Mouse (Mus musculus) ovary, adult 18-20 months (tissue): ENCODE measurements around the gene Klf5.
A peak's percentile ranks its signal among the peaks of the same experiment; 100 is the strongest.

ENCODE experiments used
- DNase-seq: peaks from one replicate; pipeline ENCODE4 v3.0.0; 2022; ENCODE audit warnings: low spot score, mixed read lengths

Klf5 gene

DNA sequence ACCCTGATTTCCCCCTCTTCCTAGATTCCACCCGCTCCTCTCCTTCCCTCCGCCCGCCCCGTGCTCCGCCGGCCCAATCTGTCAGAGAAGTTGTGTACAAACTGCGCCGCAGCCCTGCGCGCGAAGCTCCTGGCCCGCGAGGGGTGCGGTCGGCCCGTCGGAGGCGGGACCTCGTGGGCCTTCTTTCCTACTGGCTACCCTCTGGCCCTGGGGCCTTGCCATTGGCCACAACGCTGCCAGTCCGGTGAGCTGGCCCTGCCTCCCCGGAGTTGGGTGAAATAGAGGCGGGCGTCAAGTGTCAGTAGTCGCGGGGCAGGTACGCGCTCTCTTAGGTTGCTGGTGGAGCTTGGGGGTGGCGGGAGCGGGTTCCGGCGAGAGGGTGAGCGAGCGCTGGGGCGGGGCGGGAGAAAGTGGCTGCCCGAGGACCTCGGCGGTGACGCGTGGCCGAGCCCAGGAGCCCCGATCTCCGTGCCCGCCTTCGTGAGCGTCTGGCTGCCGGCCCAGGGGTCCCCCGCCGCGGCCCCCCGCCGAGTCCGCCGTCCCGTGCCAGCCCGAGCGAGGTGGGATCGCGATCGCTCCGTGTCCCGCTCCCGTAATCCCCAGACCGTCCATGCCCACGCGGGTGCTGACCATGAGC is at the start of gene Klf5:
Gene Klf5, plus strand, starts transcription at position 307 of the 637 bp plus-strand sequence.
- DNase-seq: peak; percentile 93

DNA sequence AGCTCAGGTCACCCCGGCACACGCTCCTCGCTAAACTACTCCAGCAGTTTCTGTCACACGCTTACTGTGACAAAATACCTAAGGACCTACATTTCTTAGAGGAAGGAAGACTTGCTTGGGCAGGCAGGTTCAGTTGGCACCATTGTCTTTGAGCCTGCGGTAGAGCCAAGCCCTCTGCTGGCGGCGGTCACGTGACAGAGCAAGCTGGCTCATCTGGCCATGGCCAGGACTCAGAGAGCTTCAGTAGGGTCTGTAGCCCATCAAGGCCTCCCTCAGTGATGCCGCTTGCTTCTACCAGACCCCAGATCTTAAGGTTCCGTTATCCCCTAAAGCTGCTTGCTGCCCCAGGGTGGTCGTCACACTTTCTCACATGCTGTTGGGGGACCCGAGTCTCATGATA is 36.5 kb upstream of the Klf5 start:
- no peak for DNase-seq

DNA sequence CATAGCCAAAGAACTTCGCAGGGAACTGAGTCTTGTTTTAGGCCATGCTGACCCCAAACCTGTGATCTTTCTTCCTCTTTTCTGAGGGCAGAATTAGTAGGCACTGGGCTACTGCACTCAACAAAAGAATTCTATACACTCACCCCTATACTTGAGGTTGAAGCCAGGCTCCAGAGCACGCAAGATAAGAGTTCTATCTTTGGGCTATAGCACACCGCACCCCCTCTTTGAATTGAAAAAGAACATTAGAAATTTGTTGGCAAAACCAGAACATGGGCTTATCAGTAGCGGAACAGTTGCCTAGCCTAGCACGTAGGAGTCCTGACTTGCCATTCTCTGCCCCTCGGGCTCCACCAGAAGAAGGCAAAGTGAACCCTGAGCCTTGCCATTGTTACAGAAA is 34.7 kb upstream of the Klf5 start:
- no peak for DNase-seq

DNA sequence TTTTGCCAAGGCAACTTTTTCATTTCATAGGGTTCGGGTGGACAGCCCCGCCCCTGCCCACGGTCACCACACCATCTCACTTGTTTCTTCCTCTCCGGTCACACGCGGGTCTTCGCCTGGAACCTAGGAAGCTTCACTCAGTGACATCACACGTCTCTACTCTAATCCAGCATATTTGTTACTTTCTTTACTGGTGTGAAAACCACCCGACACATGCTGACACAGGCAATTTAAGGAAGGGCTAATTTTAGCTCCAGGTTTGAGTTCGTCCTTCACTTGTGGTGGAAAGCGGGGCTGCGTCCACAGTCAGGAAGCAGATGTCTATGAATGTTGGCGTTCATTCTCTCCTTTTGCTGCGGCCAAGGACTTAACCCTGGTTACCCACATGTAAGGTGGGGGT is 32.7 kb upstream of the Klf5 start:
- no peak for DNase-seq

DNA sequence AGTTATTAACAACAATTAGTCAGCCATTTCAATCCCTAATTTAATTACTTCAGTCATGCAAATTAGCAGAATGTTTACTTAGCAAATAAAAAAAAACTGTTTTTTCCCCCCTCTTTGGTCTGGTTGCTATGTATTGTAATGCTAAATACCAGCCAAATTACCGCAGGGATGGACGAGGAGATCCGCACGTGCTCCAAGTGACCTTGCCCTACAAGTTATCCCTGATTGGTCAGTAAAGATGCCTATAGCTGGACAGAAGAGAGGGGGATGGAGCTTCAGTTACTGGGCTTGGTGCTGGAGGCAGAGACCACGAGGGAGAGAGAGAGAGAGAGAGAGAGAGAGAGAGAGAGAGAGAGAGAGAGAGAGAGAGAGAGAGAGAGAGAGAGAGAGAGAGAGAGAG is 31.7 kb upstream of the Klf5 start:
- DNase-seq: no peak

DNA sequence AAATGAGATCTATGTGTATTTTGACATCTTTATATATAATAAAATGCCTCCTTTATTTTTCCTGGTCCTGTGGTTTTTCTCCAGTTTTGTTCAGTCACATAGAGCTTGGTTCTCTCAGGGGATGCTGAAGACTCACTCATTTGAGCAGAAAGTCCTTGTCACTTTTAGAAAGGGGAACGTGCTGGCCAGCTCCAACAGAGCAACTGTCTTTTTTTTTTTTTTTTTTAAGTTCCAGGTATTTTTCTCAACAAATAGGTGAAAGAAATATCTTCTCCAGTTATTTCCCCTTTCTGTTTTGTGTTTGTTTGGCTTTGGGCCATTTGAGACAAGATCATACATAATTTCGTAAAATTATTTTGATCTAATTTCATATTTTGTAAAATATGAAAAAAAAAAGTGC is 24.4 kb upstream of the Klf5 start:
- DNase-seq: no peak

DNA sequence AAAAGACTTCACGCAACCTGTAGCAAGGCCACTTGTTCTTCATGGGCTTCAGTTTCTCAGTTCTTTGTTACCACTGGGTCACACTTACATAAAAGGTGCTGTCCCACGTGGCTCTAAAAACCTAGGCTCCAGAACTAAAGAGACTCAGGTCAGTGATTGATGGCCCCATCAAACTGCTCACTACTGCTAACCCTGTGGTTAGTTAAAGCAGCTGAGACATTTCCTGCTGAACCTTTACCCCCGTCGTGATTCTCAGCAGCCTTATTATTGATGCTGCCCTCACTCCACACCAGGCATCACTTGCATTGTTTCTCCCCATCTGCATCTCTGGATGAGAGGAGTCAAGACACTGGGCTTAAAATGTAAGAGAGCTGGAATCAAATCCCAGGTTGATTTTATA is 22.7 kb upstream of the Klf5 start:
- DNase-seq: no peak

DNA sequence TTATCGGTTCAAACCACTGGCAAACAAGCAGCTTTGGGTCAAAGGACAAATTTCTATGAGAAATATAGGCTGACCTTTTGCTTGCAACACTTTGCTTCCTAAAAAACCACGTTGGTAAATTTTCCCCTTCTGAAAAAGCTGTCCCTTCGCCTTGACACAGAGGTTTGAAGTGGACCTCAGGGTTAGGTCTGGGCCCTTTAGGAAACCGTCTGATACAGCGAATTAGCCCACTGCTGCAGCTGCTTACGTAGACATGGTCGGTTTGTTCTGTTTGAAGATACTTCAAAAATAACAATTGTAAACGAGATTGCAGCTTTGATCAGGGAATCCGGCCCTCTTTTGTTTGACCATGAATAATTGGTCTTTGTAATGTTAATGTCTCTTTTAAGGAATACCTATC is 20.2 kb upstream of the Klf5 start:
- no peak for DNase-seq

DNA sequence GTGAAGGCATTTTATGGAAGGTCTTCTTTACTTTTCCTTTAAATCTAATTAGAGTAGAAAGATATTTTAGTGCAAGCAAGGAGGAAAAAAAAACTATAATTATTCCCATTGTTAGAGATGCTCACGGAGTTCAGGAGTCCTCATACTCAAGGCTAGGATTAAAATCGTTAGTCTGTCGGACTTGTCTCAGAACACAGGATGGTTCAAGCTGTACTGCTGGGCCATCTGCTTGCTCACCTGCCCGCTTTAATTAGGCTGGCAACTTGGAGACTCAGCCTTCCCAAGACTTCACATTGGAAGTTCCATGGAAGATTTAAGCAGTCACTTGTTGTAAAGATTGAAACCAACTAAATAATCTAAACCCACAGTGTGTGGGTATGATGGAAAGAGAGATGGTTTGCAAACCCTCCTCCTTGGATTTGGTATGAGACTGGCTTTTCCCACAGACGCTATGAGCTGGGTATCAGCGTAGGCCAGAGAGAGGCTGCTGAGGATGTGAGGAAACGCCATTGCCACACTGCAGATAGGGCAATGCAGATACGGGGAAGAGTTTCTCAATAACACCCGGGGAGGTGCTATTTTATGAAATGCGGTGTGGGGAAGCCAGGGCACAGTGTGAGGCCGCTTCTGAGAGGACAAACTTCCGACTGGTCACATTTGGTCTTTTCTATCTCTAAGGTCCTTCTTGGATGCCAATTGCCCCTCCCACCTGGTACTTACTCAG is 19.6 kb upstream of the Klf5 start:
- DNase-seq: no peak

DNA sequence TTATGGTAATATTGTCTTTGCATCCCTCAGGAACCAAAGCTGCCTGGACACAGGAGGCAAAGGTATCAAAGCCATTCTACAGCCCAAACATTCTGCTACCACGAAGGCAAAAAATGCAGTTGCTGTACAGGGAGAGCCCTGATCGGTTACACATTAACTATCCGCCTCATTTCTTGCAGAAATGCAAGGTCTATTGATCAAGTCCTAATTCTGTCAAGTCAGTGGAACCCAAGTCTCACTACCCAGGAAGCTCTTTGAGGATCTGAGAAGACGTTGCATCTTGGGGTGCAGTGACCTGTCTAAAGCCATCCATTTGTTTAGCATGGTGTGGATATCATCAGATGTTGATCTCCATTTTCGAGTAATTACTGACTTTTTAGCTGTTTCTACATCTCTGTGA is 18.1 kb upstream of the Klf5 start:
- no peak for DNase-seq

DNA sequence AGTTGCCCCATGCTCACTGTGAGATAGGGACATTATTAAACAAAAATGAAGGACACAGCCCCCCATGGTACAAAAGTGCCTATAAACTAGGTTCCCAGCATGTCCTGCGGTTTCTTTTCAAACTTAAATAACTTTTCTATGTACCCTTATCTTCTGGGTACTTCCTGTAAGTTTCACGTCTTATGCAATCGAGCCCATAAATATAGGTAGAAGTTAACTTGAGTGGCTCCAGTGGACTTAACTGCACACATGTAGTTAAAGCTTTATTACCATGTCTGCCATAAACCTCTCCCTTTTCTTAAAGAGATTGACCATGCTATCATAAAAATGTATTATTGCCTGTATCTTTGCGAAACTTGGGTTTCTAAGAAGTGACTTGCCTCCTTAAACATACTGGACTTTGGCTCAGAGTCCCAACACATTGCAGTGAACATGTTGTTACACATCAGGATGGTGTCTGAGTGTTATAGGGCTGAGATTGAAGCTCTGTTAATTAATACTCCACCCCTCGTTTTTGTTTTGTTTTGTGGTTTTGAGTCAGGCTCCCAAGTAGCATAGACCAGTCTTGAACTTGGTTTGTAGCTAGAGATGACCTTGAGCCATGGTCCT is 17.6 kb upstream of the Klf5 start:
- no peak for DNase-seq

DNA sequence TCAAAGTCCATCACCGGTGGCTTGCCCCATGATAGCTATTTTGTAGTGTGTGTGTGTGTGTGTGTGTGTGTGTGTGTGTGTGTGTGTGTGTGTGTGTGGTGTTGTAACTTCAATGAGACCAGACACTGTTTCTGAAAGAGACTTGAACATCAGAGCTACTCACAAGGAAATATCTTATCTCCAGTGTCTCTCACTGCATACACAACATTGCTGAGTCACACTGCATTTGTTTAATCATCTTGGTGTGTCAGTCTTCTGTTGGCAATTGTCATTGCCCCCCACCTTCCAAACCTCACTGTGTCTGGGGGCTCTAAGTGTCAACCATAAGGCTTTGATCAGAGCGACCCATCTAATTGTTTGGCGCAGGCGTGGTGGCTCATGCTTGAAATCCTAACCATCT is 13.0 kb upstream of the Klf5 start:
- DNase-seq: no peak

DNA sequence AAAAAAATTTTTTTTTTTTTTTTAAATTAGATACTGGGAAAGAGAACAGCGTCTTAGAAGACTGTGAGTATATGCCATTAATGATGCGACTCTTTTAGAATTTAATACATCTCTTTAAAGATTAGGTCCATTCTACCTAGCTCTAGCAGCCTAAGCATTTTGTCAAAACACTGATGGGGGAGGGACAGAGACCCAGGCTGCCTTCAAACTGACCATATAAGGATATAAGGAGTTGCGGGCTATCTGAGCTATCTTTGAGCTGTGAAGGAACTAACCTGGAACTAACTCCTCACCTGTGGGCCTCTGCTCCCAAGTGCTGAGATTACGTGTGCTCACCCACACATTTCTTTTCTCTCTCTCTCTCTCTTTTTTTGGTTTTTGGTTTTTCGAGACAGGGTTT is 6.3 kb upstream of the Klf5 start:
- DNase-seq: no peak

DNA sequence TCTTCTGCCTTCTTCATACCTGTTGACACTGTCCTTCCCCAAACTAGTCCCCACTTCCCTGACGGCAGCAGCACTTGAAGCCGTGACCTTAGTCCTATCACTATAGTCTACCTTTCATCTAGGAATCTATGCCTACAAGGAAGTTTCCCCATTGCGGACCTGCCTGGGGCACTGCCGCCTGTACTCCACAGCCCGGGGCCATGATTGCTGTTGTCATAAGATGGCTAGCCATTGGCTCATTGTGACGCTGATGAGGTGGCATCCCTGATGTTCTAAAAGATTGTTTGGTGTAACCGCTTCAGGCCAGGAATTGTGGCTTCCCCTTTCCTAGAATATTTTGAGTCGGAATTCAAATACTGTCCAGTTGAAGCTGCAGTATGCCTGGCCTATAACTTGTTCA is 4.1 kb upstream of the Klf5 start:
- no peak for DNase-seq

DNA sequence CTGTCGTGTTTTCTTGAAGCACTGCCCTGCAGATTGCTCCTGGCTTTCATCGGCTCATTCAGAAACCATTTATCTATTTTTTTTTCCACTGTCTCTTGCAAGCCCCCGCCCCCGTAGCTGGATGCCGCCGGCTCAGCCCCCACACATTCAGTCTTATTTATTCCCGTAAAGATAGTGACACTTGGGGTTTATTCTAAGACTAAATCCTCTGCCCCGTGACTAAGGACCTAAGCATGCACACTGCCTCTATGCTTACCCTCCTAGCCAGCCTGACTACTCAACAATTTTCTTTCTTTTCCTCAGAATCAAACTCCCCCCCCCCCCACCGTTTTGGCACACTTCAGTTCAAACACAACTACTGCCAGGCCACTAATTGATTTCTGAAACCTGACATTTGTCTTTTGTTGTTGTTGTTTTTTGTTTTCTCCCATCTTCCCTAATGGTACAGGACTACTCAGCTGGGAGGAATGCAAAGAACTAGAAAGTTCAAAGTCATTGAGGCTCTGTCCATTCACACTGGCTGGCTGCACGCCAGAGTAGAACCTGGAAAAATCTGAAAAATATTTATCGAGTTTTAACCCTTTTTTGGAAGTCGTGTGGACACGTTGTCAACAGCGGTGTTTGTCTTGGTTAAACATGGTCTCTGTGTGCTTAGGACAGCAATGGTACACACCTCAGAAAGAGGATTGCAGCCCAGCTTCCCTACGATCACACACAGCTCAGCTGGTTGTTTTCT is 2.7 kb upstream of the Klf5 start:
- DNase-seq: no peak

DNA sequence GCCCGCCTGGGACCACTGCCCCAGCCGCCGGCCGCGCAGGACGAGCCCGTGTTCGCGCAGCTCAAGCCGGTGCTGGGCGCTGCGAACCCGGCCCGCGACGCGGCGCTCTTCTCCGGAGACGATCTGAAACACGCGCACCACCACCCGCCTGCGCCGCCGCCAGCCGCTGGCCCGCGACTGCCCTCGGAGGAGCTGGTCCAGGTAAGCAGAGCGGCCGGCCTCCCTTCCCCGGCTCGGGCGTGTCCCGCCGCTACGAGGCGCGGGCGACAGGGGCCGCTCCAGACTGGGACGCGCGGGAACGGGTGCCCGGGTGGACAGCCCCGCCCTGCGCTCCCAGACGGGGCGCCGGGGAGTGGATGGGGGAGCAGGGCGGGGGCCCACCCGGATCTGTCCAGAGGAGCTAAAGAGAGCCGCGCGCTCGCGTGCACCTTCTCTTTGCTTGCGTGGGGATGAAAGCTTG is 561 bp downstream of the Klf5 start:
- peak; percentile 34 for DNase-seq

DNA sequence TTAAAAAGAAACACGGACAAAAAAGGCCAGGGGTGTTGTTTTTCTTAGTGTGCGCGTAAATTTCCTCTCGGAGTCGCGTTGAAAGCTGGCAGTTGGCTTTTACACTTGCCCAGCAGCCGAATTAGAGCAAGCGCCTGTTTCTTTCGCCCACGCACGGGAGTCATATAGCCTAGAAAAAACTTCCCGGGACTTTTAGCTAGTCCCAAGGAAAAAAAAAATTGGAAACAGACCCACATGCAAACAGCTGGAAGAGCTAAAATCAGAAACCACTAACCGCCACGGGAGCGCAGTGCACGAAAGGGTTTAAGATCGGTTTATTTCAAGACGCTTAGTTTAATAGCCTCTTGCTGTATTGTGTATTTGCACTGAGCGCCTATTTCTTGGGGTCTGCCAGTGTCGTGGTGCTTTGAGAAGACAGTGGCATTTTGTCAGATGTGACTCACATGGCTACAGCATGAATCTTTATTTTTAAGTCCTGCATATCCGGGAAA is 1.3 kb downstream of the Klf5 start:
- DNase-seq: no peak

DNA sequence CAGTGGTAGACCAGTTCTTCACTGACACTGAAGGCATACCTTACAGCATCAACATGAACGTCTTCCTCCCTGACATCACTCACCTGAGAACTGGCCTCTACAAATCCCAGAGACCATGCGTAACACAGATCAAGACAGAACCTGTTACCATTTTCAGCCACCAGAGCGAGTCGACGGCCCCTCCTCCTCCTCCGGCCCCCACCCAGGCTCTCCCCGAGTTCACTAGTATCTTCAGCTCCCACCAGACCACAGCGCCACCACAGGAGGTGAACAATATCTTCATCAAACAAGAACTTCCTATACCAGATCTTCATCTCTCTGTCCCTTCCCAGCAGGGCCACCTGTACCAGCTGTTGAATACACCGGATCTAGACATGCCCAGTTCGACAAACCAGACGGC is 3.0 kb downstream of the Klf5 start:
- no peak for DNase-seq

DNA sequence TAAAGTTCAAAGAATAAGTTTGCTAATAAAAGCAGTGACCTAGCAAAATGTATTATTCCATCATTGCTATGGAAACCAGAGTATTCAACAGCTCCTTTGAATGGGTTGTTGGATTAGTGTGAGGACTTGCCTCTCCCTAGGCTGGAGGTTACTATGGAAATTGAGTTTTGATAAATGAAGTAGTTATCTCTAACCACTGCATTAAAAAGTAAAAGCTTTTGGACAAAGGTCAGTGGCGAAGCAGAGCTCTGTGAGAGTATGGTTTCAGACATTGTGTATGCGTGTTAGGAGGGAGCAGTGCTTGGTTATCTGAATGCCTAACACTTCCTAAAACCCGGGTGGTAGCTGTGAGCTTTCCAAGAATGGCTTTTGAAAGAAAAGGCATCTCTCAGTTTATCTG is 5.9 kb downstream of the Klf5 start:
- DNase-seq: no peak

DNA sequence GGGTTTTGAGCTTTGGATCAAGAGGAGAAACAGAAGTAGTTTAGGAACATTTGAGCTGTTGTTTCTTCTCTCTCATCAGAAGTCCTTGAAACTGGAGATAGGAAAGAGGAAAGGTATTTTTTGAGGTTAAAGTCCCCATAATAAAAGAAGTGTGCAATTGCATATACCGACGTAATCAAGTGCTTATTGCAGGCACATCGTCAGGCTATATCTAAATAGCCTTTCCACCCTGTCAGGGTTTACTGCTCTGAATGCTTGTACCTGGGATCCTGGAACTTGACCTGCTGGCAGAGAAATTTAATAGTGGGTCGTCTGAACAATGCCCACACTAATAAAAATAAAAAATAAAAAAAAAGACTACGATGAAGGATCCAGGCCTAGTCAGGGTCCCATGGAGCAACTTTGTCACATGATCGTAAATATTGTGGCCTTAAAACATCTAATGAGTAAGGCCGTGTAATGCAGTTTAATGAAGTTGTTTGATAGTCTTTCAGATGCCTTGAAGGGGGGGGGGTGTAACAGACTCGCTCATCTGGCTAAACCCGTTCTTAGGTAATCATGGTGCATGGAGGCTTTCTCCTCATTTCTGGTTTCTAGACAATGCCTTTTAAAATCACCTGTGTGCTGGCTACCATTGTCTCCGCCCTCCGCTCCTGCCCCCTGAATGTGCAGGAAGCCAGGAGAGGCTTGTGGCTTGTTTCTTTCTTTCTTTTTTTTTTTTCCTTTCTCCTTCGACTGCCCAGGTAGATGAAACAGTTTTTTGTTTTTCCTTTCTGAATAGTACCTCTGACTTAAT is 6.7 kb downstream of the Klf5 start:
- DNase-seq: no peak

DNA sequence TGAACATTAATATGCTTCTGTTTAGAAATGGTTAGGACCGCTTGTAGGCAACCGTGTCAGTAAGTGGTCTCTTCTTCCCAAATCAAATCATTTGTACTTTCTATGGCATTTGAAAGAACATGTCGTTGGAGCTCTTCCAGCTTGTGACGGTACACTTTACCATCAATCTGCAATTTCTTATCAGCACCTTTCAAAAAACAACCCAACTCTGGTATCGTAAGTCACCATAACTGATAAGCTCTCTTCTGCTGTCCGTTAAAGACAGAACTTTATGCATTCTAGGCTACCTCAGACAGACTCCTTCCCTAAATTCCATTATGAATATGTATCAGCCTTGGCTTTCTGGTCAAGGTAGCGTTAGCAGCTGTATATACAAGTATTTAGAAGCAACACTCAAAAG is 7.9 kb downstream of the Klf5 start:
- no peak for DNase-seq

DNA sequence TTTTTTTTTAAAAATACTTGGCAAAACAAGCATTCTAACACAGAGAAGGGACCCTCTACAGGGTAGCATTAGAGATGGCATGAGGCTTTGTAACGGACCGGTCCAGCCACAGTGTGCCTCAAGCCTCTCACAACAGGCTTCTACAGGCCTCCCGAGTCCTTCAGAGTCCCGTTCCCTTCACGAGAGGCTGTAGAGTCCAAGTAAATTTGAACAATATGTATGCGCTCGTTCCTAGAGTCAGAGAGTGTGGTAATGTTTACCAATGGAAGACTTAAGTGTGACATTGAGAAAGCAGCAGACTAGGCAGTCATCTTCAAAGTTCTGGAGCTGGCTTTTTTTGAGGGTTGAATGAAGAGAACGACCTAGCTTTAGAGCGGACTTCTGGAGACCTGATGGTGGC is 11.1 kb downstream of the Klf5 start:
- DNase-seq: no peak
